Mouse (Mus musculus) T-cell, adult 2 months (primary cell): ENCODE data around the gene Gm21083.
"Not testable (repeated sequence)": the region's sequence is repeated elsewhere in the genome, so short reads cannot be mapped to it uniquely, and the experiment has no call there.

ENCODE experiments used
- DNase-seq: peaks from one replicate; pipeline ENCODE4 v3.0.0; 2022; ENCODE audit warnings: low spot score

Gene Gm21083

GRCm38 (mm10) chr5:15628136-15628535 is 51.0 kb downstream of the Gm21083 start:
- DNase-seq: not testable (repeated sequence)

- not testable (repeated sequence) for DNase-seq
Observed at GRCm38 (mm10) chr5:15630068-15630467, 52.9 kb downstream of the Gm21083 start.
